Mouse (Mus musculus) midbrain, postnatal 0 days (tissue): ENCODE data around the gene Ropn1l. TPM values are rescaled to one million over a fixed set of nuclear protein-coding genes. Genes with fewer than 3 reads are reported as not detected.
A peak's percentile ranks its signal among the peaks of the same experiment; 100 is the strongest.

Experiments used
- ATAC-seq: fragments of 200-750 bp; cut with Nextera tagmentation; 2 replicates; pipeline ENCODE4 v1.8.0; 2017; ENCODE audit warnings: moderate number of reproducible peaks, mild to moderate bottlenecking, moderate TSS enrichment, moderate library complexity; ENCODE audit not compliant: low FRiP score
- DNase-seq: peaks from one replicate; pipeline ENCODE4 v3.0.0-alpha.2; 2015; ENCODE audit warnings: low spot score
- H3K27ac ChIP-seq: fragments of 300-500 bp; sonication (generic); 2 replicates; pipeline ENCODE4 v1.5.1; 2014; ENCODE audit warnings: low read depth, mild to moderate bottlenecking, low read length, mixed read lengths
- H3K27me3 ChIP-seq: fragments of 300-500 bp; sonication (generic); 2 replicates; pipeline ENCODE4 v1.6.1; 2014; ENCODE audit warnings: low read length, control low read depth, mixed read lengths; ENCODE audit not compliant: insufficient read depth
- H3K36me3 ChIP-seq: fragments of 300-500 bp; sonication (generic); 2 replicates; pipeline ENCODE4 v1.6.1; 2014; ENCODE audit warnings: low read length, control low read depth, mixed read lengths; ENCODE audit not compliant: insufficient read depth
- H3K4me1 ChIP-seq: fragments of 300-500 bp; sonication (generic); 2 replicates; pipeline ENCODE4 v1.6.1; 2014; ENCODE audit warnings: mild to moderate bottlenecking, control low read depth, antibody characterized with exemption, low read length, mixed read lengths; ENCODE audit not compliant: insufficient read depth
- H3K4me2 ChIP-seq: fragments of 300-500 bp; sonication (generic); 2 replicates; pipeline ENCODE4 v1.6.1; 2014; ENCODE audit warnings: low read depth, mild to moderate bottlenecking, low read length, mixed read lengths; ENCODE audit not compliant: poor library complexity, severe bottlenecking
- H3K4me3 ChIP-seq: fragments of 300-500 bp; sonication (generic); 2 replicates; pipeline ENCODE4 v1.5.1; 2014; ENCODE audit warnings: low read depth, mild to moderate bottlenecking, low read length, moderate library complexity
- H3K9ac ChIP-seq: fragments of 300-500 bp; sonication (generic); replicated peaks from 2 replicates; pipeline ENCODE4 v1.6.1; 2014; ENCODE audit warnings: mild to moderate bottlenecking, low read length, moderate library complexity, mixed read lengths; ENCODE audit not compliant: poor library complexity, severe bottlenecking
- H3K9me3 ChIP-seq: fragments of 300-500 bp; sonication (generic); 2 replicates; pipeline ENCODE4 v1.6.1; 2016; ENCODE audit warnings: low read length, control low read depth
- CTCF ChIP-seq: IDR thresholded peaks from 2 replicates; pipeline ENCODE4 v1.5.1; 2016; ENCODE audit warnings: antibody characterized with exemption, mild to moderate bottlenecking
- WGBS: fragments of 180-500 bp; shearing (Covaris S2); extraction: QIAGEN DNeasy Blood & Tissue Kit; methylation state at CpG from one replicate; pipeline ENCODE4 v1.1.7; 2014; 5-methylcytosine and 5-hydroxymethylcytosine counted together
- polyA plus RNA-seq: library from polyadenylated mRNA; unstranded; fragments of >200 nt; fragmentation: Nextera tagmentation; extraction: Ambion mirVana; gene quantifications from 2 replicates; pipeline ENCODE4 v1.2.1, GENCODE M21; 2015
- total RNA-seq: library from RNA; depleted of rRNA; stranded (reverse); fragments of >200 nt; gene quantifications from 2 replicates; pipeline ENCODE4 v1.2.3, GENCODE M21; 2014

Ropn1l gene
- total and polyA plus RNA-seq, 2 experiments from 2014 or later, result 1.3 to 2.2 TPM

GRCm38 (mm10) chr15:31454096-31454860, 741 bp upstream of the Ropn1l start:
- Histone ChIP-seq H3K4me3 (peak overlapping the region; percentile 63), H3K9ac (peak overlapping the region; percentile 71; the same call in 1 of the 2 replicates), H3K9me3 (no peaks in the 10 kb centered on the region), H3K4me2 (peak overlapping the region; percentile 84), H3K27ac (peak overlapping the region; percentile 84; the same call in 1 of the 2 replicates), H3K27me3 (no peaks in the 10 kb centered on the region), H3K36me3 (peaks cover 9% of the 10 kb centered on the region; the same call in 1 of the 2 replicates), H3K4me1 (peaks cover 3% of the 10 kb centered on the region; the same call in 1 of the 2 replicates)
- TF ChIP-seq CTCF, result no peak
- WGBS, result 52% methylated on average over 10 of the region's 10 CpGs
- ATAC-seq, result no peak
- DNase-seq, result no peak

- 52% methylated on average over 18 of the region's 18 CpGs for WGBS
- DNase-seq, result no peak
- Histone ChIP-seq H3K9me3 (no peaks in the 10 kb centered on the region), H3K9ac (no peak overlapping the region; the same call in 1 of the 2 replicates), H3K27me3 (no peaks in the 10 kb centered on the region), H3K36me3 (no peaks in the 10 kb centered on the region), H3K27ac (no peak overlapping the region), H3K4me1 (peaks cover 3% of the 10 kb centered on the region; the same call in 1 of the 2 replicates), H3K4me2 (peak overlapping the region; percentile 84), H3K4me3 (peak overlapping the region; percentile 63)
- no peak for TF ChIP-seq CTCF
- ATAC-seq, result no peak
Observed at GRCm38 (mm10) chr15:31452336-31453097, 1.0 kb downstream of the Ropn1l start.

- H3K27me3 ChIP-seq, result no peaks in the 10 kb centered on the region
- no peaks in the 10 kb centered on the region for H3K36me3 ChIP-seq
- 21% methylated on average over 2 of the region's 2 CpGs for WGBS
- TF ChIP-seq CTCF, result no peak
- H3K4me1 ChIP-seq, result peaks cover 3% of the 10 kb centered on the region; the same call in 1 of the 2 replicates
- no peak overlapping the region for H3K4me3 ChIP-seq
- H3K9me3 ChIP-seq, result no peaks in the 10 kb centered on the region
- H3K27ac ChIP-seq, result no peak overlapping the region
- ATAC-seq, result no peak
- H3K4me2 ChIP-seq, result no peak overlapping the region
- no peak overlapping the region for H3K9ac ChIP-seq
- no peak for DNase-seq
Observed at GRCm38 (mm10) chr15:31449772-31450171, 3.8 kb downstream of the Ropn1l start.

DNA sequence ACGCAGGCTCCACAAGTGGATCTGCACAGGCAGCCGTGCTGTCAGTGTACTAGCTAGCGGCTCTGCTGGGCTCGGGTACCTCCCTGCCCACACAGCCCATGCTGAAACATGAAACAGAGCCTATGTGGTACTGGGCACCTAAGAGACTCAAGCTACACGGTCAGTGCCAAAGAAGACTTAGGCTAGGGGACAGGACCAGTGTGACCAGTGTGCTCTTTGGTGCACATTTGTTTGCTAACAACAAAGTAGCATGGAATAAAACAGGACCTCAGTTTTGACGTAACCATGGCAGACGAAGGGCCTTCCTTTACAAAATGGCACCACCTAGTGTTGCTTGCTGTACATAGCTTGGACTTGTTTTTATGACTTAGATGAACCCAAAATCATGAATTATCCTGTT, 6.4 kb downstream of the Ropn1l start:
- WGBS, result 35% methylated on average over 7 of the region's 7 CpGs
- no peak overlapping the region for H3K9ac ChIP-seq
- H3K27me3 ChIP-seq, result no peaks in the 10 kb centered on the region
- no peaks in the 10 kb centered on the region for H3K9me3 ChIP-seq
- no peak overlapping the region for H3K4me2 ChIP-seq
- no peak overlapping the region for H3K4me3 ChIP-seq
- ATAC-seq, result peak; percentile 61; the same call in 1 of the 2 replicates
- H3K4me1 ChIP-seq, result no peaks in the 10 kb centered on the region
- peak; percentile 94 for TF ChIP-seq CTCF
- H3K36me3 ChIP-seq, result no peaks in the 10 kb centered on the region
- no peak overlapping the region for H3K27ac ChIP-seq
- DNase-seq, result peak; percentile 87

DNA sequence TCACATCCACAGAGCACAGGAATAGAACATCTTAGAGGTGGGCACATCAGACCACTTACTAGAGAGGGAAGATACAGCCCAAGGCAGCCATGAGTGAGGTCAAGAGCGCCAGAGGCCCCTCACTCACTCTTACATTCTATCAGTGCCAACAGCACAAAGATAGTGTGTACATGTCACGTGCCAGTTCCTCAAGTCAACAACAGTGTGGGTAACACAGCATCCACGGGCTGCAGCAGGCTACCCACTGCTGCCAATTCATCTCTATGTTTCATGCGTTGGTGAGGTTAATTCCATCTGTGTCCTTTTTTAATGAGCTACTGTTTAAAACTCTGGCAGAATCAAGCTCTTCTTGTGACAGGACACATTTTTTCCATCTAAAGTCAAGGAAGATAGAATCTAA, 10.8 kb downstream of the Ropn1l start:
- no peak for TF ChIP-seq CTCF
- no peak overlapping the region for H3K9ac ChIP-seq
- ATAC-seq (no peak), DNase-seq (no peak)
- H3K27ac ChIP-seq, result no peak overlapping the region
- H3K9me3 ChIP-seq, result no peaks in the 10 kb centered on the region
- 89% methylated on average over 4 of the region's 4 CpGs for WGBS
- H3K27me3 ChIP-seq, result no peaks in the 10 kb centered on the region
- H3K4me3 ChIP-seq, result no peak overlapping the region
- no peaks in the 10 kb centered on the region for H3K36me3 ChIP-seq
- H3K4me1 ChIP-seq, result no peaks in the 10 kb centered on the region
- H3K4me2 ChIP-seq, result no peak overlapping the region

DNA sequence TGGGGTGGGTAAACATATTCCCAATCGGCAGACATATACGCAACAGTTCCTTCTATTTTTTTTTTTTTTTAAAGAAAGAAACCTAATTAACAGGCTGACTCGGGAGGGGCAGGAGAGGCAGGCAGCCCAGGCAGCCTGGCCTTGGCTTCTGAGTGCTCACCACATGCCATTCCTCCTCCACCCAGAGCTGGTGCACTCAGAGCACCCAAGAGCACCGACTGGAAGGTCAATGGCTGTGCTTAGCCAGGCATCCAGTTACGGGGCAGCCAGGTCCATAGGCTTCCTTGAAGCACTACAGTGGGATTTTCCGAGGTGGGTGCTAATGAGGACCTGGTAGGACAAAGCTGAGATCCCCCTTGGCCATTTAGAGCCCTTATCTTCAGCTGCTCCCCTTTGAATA, 11.5 kb downstream of the Ropn1l start:
- no peak for TF ChIP-seq CTCF
- ATAC-seq (no peak), DNase-seq (no peak)
- 83% methylated on average over 6 of the region's 6 CpGs for WGBS
- Histone ChIP-seq H3K9ac (no peak overlapping the region), H3K27ac (no peak overlapping the region), H3K4me3 (no peak overlapping the region), H3K27me3 (no peaks in the 10 kb centered on the region), H3K4me2 (no peak overlapping the region), H3K4me1 (no peaks in the 10 kb centered on the region), H3K9me3 (no peaks in the 10 kb centered on the region), H3K36me3 (no peaks in the 10 kb centered on the region)
